Mouse (Mus musculus) limb, embryonic 12.5 days (tissue): Measurements from ENCODE around the gene Hoxd13. TPM values are rescaled to one million over a fixed set of nuclear protein-coding genes. Genes with fewer than 3 reads are reported as not detected.

Experiments
- ATAC-seq: fragments of 200-750 bp; cut with Nextera tagmentation; 2 replicates; pipeline ENCODE4 v1.8.0; 2017; ENCODE audit warnings: low read depth, moderate TSS enrichment; ENCODE audit not compliant: insufficient number of reproducible peaks, insufficient read depth, low FRiP score, low TSS enrichment
- H3K27ac ChIP-seq: fragments of 300-500 bp; sonication (generic); 2 replicates; pipeline ENCODE4 v1.5.1; 2016; ENCODE audit warnings: mild to moderate bottlenecking, moderate library complexity
- H3K27me3 ChIP-seq: fragments of 300-500 bp; sonication (generic); 2 replicates; pipeline ENCODE4 v1.6.1; 2016; ENCODE audit warnings: mild to moderate bottlenecking, moderate library complexity
- H3K36me3 ChIP-seq: fragments of 300-500 bp; sonication (generic); 2 replicates; pipeline ENCODE4 v1.6.1; 2016; ENCODE audit warnings: mild to moderate bottlenecking, moderate library complexity
- H3K4me1 ChIP-seq: fragments of 300-500 bp; sonication (generic); replicated peaks from 2 replicates; pipeline ENCODE4 v1.6.1; 2016
- H3K4me2 ChIP-seq: fragments of 300-500 bp; sonication (generic); 2 replicates; pipeline ENCODE4 v1.6.1; 2016; ENCODE audit warnings: mild to moderate bottlenecking, moderate library complexity
- H3K4me3 ChIP-seq: fragments of 300-500 bp; sonication (generic); replicated peaks from 2 replicates; pipeline ENCODE4 v1.5.1; 2016; ENCODE audit warnings: mild to moderate bottlenecking
- H3K9ac ChIP-seq: fragments of 300-500 bp; sonication (generic); replicated peaks from 2 replicates; pipeline ENCODE4 v1.6.1; 2016; ENCODE audit warnings: mild to moderate bottlenecking, moderate library complexity
- H3K9me3 ChIP-seq: fragments of 300-500 bp; sonication (generic); 2 replicates; pipeline ENCODE4 v1.6.1; 2016; ENCODE audit warnings: mild to moderate bottlenecking, moderate library complexity
- WGBS: fragments of 180-500 bp; shearing (Covaris S2); methylation state at CpG from one replicate; pipeline ENCODE4 v1.1.7; 2016; 5-methylcytosine and 5-hydroxymethylcytosine counted together
- polyA plus RNA-seq: library from polyadenylated mRNA; unstranded; fragments of >200 nt; fragmentation: Nextera tagmentation; extraction: Ambion mirVana; gene quantifications from 2 replicates; pipeline ENCODE4 v1.2.1, GENCODE M21; 2016

The Hoxd13 gene
- polyA plus RNA-seq, 1 experiment from 2014 or later, result 88.0 TPM

DNA sequence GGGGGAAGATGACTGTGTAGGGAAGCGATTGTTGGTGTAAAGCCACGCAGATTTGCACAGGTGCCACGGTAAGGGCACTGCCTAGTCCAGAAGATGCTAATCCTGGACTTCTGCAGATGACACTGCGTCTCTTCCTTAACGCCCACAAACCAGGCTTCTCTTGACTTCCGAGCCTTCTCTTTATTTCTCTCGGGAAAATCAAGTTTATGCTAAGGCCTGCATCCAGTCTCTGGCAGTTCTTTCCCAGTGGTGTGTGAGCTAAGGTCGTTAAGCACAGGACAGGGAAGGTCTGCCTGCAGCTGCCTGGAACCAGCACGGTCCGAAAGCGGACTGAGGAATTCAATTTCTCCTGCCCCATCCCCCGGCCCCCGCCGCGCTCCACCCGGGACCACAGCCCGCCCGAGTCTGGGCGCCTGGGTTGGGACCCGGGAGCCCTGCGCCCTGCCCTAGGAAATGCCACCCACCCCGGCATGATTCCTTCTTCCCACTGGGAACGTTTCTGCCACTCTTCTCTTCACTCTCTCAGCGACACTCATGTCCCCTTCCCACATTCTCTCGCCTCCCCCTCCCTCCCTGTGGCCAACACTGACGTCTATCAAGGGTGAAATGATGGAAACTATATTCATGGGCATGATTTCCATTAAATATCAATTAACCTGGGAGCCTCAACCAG is 35.7 kb downstream of the Hoxd13 start:
- Histone ChIP-seq H3K36me3 (no peaks in the 10 kb centered on the region), H3K27ac (0 out of 2 replicates have a peak overlapping the region, but pooled peaks have one; percentile 23), H3K4me2 (peak overlapping the region; percentile 78), H3K9me3 (no peaks in the 10 kb centered on the region), H3K27me3 (peaks cover 74% of the 10 kb centered on the region), H3K4me1 (peaks cover 39% of the 10 kb centered on the region), H3K9ac (peak overlapping the region; percentile 40; the same call in 1 of the 2 replicates), H3K4me3 (peak overlapping the region; percentile 66)
- 1% methylated on average over 26 of the region's 26 CpGs for WGBS
- no peak; the same call in 1 of the 2 replicates for ATAC-seq

DNA sequence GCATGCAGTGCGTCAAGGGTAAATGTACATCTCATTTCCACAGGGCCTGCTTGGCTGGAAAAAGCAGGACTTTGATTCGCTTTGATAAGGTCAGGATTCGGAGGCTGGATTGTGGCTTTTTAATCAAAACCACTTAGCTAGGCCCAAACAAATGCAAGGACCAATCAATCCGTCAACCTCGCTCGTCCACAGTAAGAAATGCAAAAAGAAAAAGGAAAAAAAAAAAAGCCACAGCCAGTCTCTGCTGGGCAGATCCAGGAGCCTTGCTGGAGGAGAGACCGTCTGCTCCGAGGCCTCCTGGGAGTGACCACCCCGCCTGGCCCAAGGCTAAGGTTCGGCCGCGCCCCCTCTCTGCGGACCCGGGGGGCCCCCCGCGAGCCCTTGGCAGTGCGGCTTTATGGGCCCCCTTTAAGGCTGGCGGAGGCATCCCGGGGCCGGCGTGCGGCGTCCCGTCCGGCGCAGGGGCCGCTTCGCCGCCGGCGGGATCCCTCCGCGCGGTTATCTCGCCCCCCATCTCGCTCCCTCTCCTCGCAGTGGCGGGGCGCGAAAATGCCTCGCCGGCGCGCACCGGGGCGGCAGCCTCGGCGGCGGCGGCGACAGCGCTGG is 36.4 kb downstream of the Hoxd13 start, which contains the start of gene Hoxd8:
Gene Hoxd8 (plus strand): TSS at position 223 of the 606 bp plus-strand sequence.
- peak; percentile 49; the same call in 1 of the 2 replicates for ATAC-seq
- H3K9ac ChIP-seq, result peak within 1 kb of the TSS; percentile 88
- peak within 1 kb of the TSS; percentile 92 for H3K27ac ChIP-seq
- 1% methylated on average over 43 of the region's 52 CpGs for WGBS
- H3K4me3 ChIP-seq, result peak within 1 kb of the TSS; percentile 66
- H3K27me3 ChIP-seq, result peaks cover 77% of the 10 kb centered on the region
- no peaks in the 10 kb centered on the region for H3K9me3 ChIP-seq
- H3K4me2 ChIP-seq, result peak within 1 kb of the TSS; percentile 78
- peaks cover 35% of the 10 kb centered on the region for H3K4me1 ChIP-seq
- H3K36me3 ChIP-seq, result no peaks in the 10 kb centered on the region

DNA sequence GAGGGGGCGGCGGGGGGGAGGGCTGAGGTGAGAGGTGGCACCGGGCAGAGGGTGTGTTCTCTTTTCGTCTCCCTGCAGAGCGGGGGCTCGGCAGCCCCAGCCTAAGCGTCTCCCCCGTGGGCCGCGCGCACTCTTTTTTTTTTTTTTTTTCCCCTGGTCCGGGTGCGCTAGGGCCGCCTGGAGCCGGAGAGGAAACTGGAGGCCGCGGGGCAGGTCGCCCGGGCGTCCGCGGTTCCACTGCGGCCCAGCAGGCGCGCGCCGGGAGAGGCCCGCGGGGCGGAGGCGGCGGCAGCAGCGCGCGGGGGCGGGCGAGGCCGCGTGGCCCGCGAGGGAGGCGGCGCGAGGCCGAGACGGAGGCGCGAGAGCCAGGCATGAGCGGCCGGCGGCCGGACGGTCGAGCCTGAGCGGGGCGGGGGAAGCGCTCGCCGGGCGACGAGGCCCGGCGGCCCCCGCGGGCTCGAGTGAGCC is 36.9 kb downstream of the Hoxd13 start:
- H3K4me3 ChIP-seq, result peak overlapping the region; percentile 66
- peaks cover 77% of the 10 kb centered on the region for H3K27me3 ChIP-seq
- peak overlapping the region; percentile 78 for H3K4me2 ChIP-seq
- H3K9ac ChIP-seq, result peak overlapping the region; percentile 88
- peak; percentile 17; the same call in 1 of the 2 replicates for ATAC-seq
- peaks cover 29% of the 10 kb centered on the region for H3K4me1 ChIP-seq
- WGBS, result 0% methylated on average over 34 of the region's 66 CpGs
- no peaks in the 10 kb centered on the region for H3K9me3 ChIP-seq
- H3K36me3 ChIP-seq, result no peaks in the 10 kb centered on the region
- H3K27ac ChIP-seq, result peak overlapping the region; percentile 92

DNA sequence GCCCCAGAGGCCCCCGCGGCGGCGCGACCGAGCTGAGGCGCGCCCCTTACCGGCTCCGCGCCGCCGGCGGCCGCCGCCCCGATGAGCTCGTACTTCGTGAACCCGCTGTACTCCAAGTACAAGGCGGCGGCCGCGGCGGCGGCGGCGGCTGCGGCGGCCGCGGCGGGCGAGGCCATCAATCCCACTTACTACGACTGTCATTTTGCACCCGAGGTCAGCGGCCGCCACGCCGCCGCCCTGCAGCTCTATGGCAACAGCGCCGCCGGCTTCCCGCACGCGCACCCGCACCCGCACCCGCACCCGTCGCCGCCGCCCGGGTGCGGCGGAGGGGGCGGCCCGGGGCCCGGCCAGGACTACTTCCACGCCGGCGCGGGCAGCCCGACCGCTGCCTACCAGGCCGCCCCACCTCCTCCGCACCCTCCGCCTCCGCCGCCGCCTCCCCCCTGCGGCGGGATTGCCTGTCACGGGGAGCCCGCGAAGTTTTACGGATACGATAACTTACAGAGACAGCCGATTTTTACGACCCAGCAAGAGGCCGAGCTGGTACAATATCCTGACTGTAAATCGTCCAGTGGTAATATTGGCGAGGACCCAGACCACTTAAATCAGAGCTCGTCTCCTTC is 37.5 kb downstream of the Hoxd13 start:
- Histone ChIP-seq H3K4me2 (peak overlapping the region; percentile 78), H3K36me3 (no peaks in the 10 kb centered on the region), H3K27me3 (peaks cover 77% of the 10 kb centered on the region), H3K9me3 (no peaks in the 10 kb centered on the region), H3K27ac (peak overlapping the region; percentile 92), H3K9ac (peak overlapping the region; percentile 88), H3K4me3 (peak overlapping the region; percentile 66), H3K4me1 (peaks cover 24% of the 10 kb centered on the region)
- under 1% methylated on average over 54 of the region's 85 CpGs for WGBS
- no peak for ATAC-seq

DNA sequence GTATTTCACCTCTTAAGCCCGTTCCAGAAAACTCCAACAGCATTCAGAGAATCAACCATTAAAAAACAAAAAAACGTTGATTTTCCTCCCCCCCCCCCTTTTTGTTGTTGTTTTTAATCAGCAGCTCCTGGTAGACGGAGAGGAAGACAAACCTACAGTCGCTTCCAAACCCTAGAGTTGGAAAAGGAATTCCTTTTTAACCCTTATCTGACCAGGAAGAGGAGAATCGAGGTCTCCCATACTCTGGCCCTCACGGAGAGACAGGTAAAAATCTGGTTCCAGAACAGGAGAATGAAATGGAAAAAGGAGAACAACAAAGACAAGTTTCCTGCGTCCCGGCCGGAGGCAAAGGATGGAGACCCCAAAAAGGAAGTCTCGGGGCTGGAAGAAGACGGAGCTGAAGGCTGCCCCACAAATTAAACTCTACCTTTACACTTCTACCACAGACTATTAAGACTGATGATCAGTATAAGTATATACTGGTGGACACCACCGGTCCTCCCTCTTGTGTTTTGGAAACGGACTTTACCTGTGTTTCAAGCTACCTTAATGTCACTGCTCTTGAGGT is 38.4 kb downstream of the Hoxd13 start:
- Histone ChIP-seq H3K4me2 (peak overlapping the region; percentile 78), H3K4me3 (peak overlapping the region; percentile 66), H3K9ac (peak overlapping the region; percentile 18; the same call in 1 of the 2 replicates)

DNA sequence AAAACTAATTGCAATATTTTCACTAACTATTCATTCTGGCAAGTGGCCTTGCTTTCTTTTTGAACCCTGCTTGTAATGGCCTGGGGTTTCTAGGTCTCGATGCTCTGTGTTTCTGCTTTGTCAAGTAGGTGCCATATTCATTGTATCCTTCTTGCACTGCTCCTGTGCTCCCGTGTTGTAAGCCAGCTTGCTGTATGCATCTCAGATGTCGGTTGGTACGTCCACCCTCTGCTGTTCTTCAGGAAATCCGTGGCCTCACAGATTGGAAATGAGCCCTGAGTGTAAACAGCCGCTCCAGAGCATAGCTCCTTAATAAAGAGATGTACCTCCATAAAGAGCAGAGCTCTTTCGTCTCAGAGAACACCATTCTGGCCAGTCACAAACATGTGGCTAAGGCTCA is 39.5 kb downstream of the Hoxd13 start:
- H3K36me3 ChIP-seq, result no peaks in the 10 kb centered on the region

More for the DNA sequence above, 38.4 kb downstream of the Hoxd13 start:
- Histone ChIP-seq H3K9me3 (no peaks in the 10 kb centered on the region), H3K27me3 (peaks cover 78% of the 10 kb centered on the region), H3K4me1 (peaks cover 24% of the 10 kb centered on the region), H3K27ac (no peak overlapping the region), H3K36me3 (no peaks in the 10 kb centered on the region)
- under 1% methylated on average over 13 of the region's 13 CpGs for WGBS
- no peak for ATAC-seq

DNA sequence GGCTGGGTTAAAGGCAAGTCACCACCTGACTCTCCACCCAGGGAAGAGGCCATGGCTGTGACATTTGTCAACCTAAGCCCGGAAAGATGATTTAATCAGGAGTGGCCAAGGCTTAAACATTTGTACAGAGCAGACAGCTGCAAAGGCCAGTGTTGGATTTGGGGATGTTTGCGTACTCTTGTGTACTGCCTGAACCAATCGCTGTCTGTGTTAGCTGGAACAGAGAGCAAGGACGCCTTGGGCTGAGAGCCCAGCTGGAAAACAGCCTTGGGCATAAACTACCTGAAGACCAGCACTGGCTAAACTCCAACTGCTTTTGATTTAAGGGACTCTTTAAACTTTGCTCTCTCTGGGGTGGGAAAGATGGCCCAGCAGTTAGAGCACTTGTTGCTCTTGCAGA is 40.6 kb downstream of the Hoxd13 start:
- Histone ChIP-seq H3K9me3 (no peaks in the 10 kb centered on the region), H3K4me1 (peaks cover 34% of the 10 kb centered on the region), H3K27me3 (peaks cover 85% of the 10 kb centered on the region), H3K4me2 (peak overlapping the region; percentile 78), H3K36me3 (no peaks in the 10 kb centered on the region), H3K9ac (no peak overlapping the region), H3K4me3 (no peak overlapping the region), H3K27ac (no peak overlapping the region)
- no peak for ATAC-seq
- WGBS, result 15% methylated on average over 4 of the region's 4 CpGs

More for the DNA sequence above, 39.5 kb downstream of the Hoxd13 start:
- H3K9ac ChIP-seq, result no peak overlapping the region
- peak overlapping the region; percentile 17 for H3K4me3 ChIP-seq
- H3K9me3 ChIP-seq, result no peaks in the 10 kb centered on the region
- no peak overlapping the region for H3K27ac ChIP-seq
- H3K27me3 ChIP-seq, result peaks cover 88% of the 10 kb centered on the region
- peak overlapping the region; percentile 78 for H3K4me2 ChIP-seq
- ATAC-seq, result no peak
- H3K4me1 ChIP-seq, result peaks cover 33% of the 10 kb centered on the region
- 13% methylated on average over 7 of the region's 7 CpGs for WGBS

DNA sequence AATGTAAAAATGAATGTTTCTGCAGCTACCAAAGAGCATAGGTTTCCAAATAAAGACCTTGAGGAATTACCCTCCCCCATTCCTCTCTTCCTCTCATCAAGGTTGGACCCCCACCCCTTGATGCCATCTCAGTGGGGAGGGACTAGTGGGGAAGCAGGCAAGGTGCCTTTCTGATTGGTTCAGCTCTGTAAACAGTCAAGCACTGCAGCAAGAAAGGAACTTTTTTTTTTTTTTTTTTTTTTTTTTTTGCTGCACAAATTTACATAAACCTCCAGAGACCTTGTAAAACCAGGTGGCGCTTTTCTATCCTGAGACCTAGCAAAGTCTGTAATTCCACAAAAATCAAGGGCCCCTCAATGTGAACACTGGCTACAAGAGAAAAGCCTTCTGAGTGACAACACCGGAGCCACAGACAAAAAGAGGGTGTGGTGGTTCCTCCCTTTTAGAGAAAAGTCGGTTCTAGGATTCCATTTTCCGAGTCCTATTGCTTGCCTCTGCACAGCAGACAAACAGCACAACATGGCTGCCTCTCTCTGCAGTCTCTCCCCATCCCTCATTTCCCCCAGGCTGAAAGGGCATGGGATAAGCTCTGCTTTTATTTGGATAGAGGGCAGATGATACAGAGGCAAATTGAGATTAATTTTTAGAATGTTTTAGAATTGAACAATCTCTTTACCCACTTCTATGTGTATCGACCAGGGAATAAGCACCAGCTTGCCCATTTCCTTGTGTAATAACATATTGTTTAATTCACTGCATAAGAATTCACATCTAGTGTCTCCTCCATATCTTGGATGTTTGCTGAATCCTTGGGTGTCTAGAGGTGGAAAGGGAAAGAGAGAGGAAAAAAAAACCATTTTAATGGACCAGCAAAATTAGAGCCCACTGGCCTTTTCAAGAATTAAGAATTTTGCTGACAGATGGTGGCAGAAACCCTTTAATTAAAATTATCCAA is 41.6 kb downstream of the Hoxd13 start:
- Histone ChIP-seq H3K27ac (no peak overlapping the region), H3K9me3 (no peaks in the 10 kb centered on the region), H3K4me1 (peaks cover 37% of the 10 kb centered on the region), H3K27me3 (peaks cover 84% of the 10 kb centered on the region), H3K4me2 (peak overlapping the region; percentile 16; the same call in 1 of the 2 replicates), H3K4me3 (no peak overlapping the region), H3K9ac (no peak overlapping the region), H3K36me3 (no peaks in the 10 kb centered on the region)
- WGBS, result 10% methylated on average over 5 of the region's 5 CpGs
- ATAC-seq, result no peak

DNA sequence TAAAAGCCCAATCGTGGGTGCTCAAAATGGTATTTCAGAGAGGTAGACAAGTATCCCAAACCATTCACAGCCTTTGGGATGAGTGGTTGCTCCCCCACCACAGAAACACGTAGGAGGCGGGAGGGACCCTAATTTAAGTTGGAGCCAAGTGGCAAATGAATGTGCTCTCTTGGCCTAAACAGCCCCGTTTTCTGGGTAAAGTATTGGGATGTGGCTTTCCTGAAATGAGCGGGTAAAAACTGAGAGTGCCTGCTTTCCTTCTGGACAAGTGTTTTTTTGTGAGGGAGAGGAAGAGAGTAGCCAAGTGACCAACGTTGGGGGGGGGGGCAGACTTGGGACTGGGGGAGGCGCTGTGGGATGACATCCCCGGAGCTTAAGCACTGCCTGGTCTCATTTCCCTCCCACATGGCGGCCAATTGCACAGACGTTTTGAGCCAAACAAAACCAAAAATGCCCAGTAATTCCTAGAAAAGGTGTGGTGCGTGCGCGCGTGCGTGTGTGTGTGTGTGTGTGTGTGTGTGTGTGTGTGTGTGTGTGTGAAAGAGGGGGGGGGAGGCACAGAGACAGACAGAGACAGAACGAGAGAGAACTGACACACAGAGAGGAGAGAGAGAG is 42.9 kb downstream of the Hoxd13 start:
- Histone ChIP-seq H3K4me2 (peak overlapping the region; percentile 75), H3K4me1 (peaks cover 47% of the 10 kb centered on the region), H3K36me3 (no peaks in the 10 kb centered on the region), H3K9ac (peak overlapping the region; percentile 60; the same call in 1 of the 2 replicates), H3K9me3 (no peaks in the 10 kb centered on the region), H3K4me3 (peak overlapping the region; percentile 55), H3K27ac (no peak overlapping the region), H3K27me3 (peaks cover 86% of the 10 kb centered on the region)
- 2% methylated on average over 16 of the region's 16 CpGs for WGBS
- no peak for ATAC-seq
